Mouse (Mus musculus): ENCODE data around the gene C1qa. TPM values are rescaled to one million over a fixed set of nuclear protein-coding genes. Genes with fewer than 3 reads are reported as not detected.

The C1qa gene
- 104 TPM for polyA plus RNA-seq (2014; fragmentation: Illumina TruSeq; extraction: RNeasy Lipid Tissue Mini Kit (QIAGEN cat#74804); ENCODE audit: insufficient read depth, low read depth, low replicate concordance)

GRCm38 (mm10) chr4:136898637-136899036 lies at the start of gene C1qa:
C1qa (minus strand) TSS chr4:136898803.

GRCm38 (mm10) chr4:136892811-136893210 lies 5.8 kb downstream of the C1qa start, which contains the start of gene C1qc:
C1qc (minus strand) TSS chr4:136893065.

GRCm38 (mm10) chr4:136886101-136886500 lies 12.5 kb downstream of the C1qa start, which contains the start of gene C1qb:
C1qb (minus strand) TSS chr4:136886187.

Other genes starting within 250 kb of the C1qa start
- gene Ephb2, start 62.8 kb downstream of the C1qa start, polyA plus RNA-seq (2014; fragmentation: Illumina TruSeq; extraction: RNeasy Lipid Tissue Mini Kit (QIAGEN cat#74804); ENCODE audit: insufficient read depth, low read depth, low replicate concordance) = 0.86 TPM
- 90.9 TPM for gene C1qb, start 12.6 kb downstream of the C1qa start, polyA plus RNA-seq (2014; fragmentation: Illumina TruSeq; extraction: RNeasy Lipid Tissue Mini Kit (QIAGEN cat#74804); ENCODE audit: insufficient read depth, low read depth, low replicate concordance)
- 72.2 TPM for gene C1qc, start 5.7 kb downstream of the C1qa start, polyA plus RNA-seq (2014; fragmentation: Illumina TruSeq; extraction: RNeasy Lipid Tissue Mini Kit (QIAGEN cat#74804); ENCODE audit: insufficient read depth, low read depth, low replicate concordance)
- gene Epha8, start 58.0 kb upstream of the C1qa start, polyA plus RNA-seq (2014; fragmentation: Illumina TruSeq; extraction: RNeasy Lipid Tissue Mini Kit (QIAGEN cat#74804); ENCODE audit: insufficient read depth, low read depth, low replicate concordance) = not detected
- gene Zbtb40, start 150.0 kb upstream of the C1qa start, polyA plus RNA-seq (2014; fragmentation: Illumina TruSeq; extraction: RNeasy Lipid Tissue Mini Kit (QIAGEN cat#74804); ENCODE audit: insufficient read depth, low read depth, low replicate concordance) = 2.2 TPM